Mouse (Mus musculus): Measurements from ENCODE around the gene Rnf20.
"Not testable (repeated sequence)": the region's sequence is repeated elsewhere in the genome, so short reads cannot be mapped to it uniquely, and the experiment has no call there.

The Rnf20 gene

GRCm38 (mm10) chr4:49631319-49632138 lies at the start of gene Rnf20:
TSS of gene Rnf20 (plus strand) at chr4:49632006.
- DNase-seq (ENCODE audit: low read depth in 1 of 2, low spot score in 2 of 2) = peak; percentile 83 to 93

GRCm38 (mm10) chr4:49583965-49584831 lies 47.6 kb upstream of the Rnf20 start:
- no peak for DNase-seq (ENCODE audit: low read depth in 1 of 2, low spot score in 2 of 2)

GRCm38 (mm10) chr4:49585524-49586101 lies 46.2 kb upstream of the Rnf20 start:
- no peak for DNase-seq (ENCODE audit: low read depth in 1 of 2, low spot score in 2 of 2)

GRCm38 (mm10) chr4:49586811-49587210 lies 45.0 kb upstream of the Rnf20 start:
- no peak for DNase-seq (ENCODE audit: low read depth in 1 of 2, low spot score in 2 of 2)

- no peak for DNase-seq (ENCODE audit: low read depth in 1 of 2, low spot score in 2 of 2)
These were observed 41.7 kb upstream of the Rnf20 start for GRCm38 (mm10) chr4:49590152-49590551.

GRCm38 (mm10) chr4:49596846-49597182 lies 35.0 kb upstream of the Rnf20 start:
- DNase-seq (ENCODE audit: low read depth in 1 of 2, low spot score in 2 of 2) = no peak

- DNase-seq (ENCODE audit: low read depth in 1 of 2, low spot score in 2 of 2) = no peak
These were observed 34.4 kb upstream of the Rnf20 start, which contains the start of gene Tmem246 for GRCm38 (mm10) chr4:49597183-49598100. TSS of gene Tmem246 (minus strand) at chr4:49597876.

- DNase-seq (ENCODE audit: low read depth in 1 of 2, low spot score in 2 of 2) = no peak
These were observed 28.6 kb upstream of the Rnf20 start for GRCm38 (mm10) chr4:49603161-49603560.

GRCm38 (mm10) chr4:49604016-49604546 lies 27.7 kb upstream of the Rnf20 start:
- no peak for DNase-seq (ENCODE audit: low read depth in 1 of 2, low spot score in 2 of 2)

- no peak for DNase-seq (ENCODE audit: low read depth in 1 of 2, low spot score in 2 of 2)
These were observed 27.2 kb upstream of the Rnf20 start for GRCm38 (mm10) chr4:49604616-49605015.

GRCm38 (mm10) chr4:49605459-49605858 lies 26.3 kb upstream of the Rnf20 start:
- no peak for DNase-seq (ENCODE audit: low read depth in 1 of 2, low spot score in 2 of 2)

- DNase-seq (ENCODE audit: low read depth in 1 of 2, low spot score in 2 of 2) = no peak
These were observed 14.9 kb upstream of the Rnf20 start for GRCm38 (mm10) chr4:49616924-49617323.

- DNase-seq (ENCODE audit: low read depth in 1 of 2, low spot score in 2 of 2) = not testable (repeated sequence)
These were observed 11.9 kb upstream of the Rnf20 start for GRCm38 (mm10) chr4:49619861-49620260.

GRCm38 (mm10) chr4:49622272-49622671 lies 9.5 kb upstream of the Rnf20 start:
- DNase-seq (ENCODE audit: low read depth in 1 of 2, low spot score in 2 of 2) = no peak

GRCm38 (mm10) chr4:49623916-49624315 lies 7.9 kb upstream of the Rnf20 start:
- DNase-seq (ENCODE audit: low read depth in 1 of 2, low spot score in 2 of 2) = no peak

- not testable (repeated sequence) for DNase-seq (ENCODE audit: low read depth in 1 of 2, low spot score in 2 of 2)
These were observed 6.8 kb upstream of the Rnf20 start for GRCm38 (mm10) chr4:49624969-49625368.

- DNase-seq (ENCODE audit: low read depth in 1 of 2, low spot score in 2 of 2) = peak; percentile 24 to 60
These were observed 4.8 kb upstream of the Rnf20 start for GRCm38 (mm10) chr4:49626973-49627372.

GRCm38 (mm10) chr4:49628941-49629340 lies 2.9 kb upstream of the Rnf20 start:
- DNase-seq (ENCODE audit: low read depth in 1 of 2, low spot score in 2 of 2) = no peak

- no peak for DNase-seq (ENCODE audit: low read depth in 1 of 2, low spot score in 2 of 2)
These were observed 304 bp downstream of the Rnf20 start for GRCm38 (mm10) chr4:49632139-49632481.

- DNase-seq (ENCODE audit: low read depth in 1 of 2, low spot score in 2 of 2) = no peak
These were observed 6.0 kb downstream of the Rnf20 start for GRCm38 (mm10) chr4:49637821-49638220.

Measured in monocyte, adult 2 months (primary cell).